Mouse (Mus musculus) spleen, postnatal 14 days (tissue): ENCODE results near the gene Smyd3.

Source experiments
- DNase-seq, 2 experiments: peaks; one replicate each; pipeline ENCODE4 v3.0.0; 2021 to 2022; ENCODE audit warnings: low spot score in 2 of 2

The Smyd3 gene

GRCm38 (mm10) chr1:179516941-179517712, 714 bp downstream of the Smyd3 start:
- DNase-seq = no peak

GRCm38 (mm10) chr1:179511895-179512294, 5.9 kb downstream of the Smyd3 start:
- DNase-seq = no peak

DNA sequence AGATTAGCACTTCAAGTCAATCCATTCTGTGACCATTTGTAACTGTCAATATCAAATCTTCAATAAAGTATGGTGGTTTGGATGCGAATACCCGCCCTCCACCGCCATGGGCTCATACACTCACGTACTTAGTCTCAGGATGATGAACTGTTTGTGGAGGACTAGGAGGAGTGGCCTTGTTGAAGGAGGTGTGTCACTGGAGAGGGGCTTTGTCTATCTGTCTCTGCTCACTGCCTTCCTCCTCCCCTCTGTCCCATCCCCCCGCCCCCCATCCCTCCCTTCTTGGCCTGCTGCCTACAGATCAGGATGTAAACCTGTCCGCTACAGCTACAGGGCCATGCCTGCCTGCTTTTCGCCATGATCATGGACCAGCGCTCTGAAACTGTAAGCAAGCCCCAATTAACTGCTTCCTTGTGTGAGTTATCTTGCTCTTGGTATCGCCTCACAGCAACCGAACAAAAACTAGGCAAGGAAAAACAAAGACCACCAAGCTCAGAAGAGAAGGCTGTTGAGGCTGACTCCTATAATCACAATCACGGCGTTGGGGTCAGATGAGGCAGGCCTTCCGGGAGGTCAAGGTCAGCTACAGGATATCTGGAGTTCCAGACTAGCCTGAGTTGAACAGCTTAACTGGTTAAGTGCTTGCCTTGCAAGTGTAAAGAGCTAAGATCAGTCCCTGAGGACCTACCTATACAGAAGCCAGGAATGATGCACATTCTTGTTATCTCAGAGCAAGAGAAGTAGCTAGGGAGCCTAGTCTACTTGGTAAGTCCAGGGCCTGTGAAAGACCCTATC, 7.1 kb downstream of the Smyd3 start:
- no peak for DNase-seq

DNA sequence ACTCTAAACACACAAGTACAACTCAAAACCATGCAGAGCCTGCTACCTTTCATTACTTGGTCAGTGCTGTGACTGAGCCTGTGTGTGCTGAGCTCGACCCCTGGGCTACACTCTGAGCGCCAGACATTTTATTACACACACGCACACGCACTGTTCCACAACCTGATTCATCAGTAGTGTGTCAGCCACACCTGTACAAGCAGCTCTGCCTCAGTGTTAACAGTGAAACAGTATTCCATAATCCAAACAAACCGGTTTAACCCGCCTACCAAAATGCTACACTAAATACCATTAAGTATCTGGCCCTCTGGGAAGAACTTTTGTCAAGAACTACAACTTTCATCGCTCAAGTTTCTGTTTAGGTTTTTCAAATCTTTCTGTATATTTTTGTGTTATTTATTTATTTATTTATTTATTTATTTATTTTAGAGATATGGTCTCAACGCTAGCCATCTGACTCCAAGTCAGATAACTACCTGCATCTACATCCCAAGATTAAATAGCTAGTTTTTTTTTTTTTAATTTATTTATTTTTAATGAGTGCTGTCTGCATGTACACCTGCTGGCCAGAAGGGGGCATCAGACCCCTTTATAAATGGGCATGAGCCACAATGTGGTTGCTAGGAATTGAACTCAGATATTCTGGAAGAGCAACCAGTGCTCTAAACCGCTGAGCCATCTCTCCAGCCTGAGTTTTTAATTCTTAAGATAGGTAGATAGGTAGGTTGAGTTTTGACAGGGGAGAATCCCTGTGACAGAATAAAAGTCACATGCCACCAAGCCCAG, 11.1 kb downstream of the Smyd3 start:
- DNase-seq = no peak

GRCm38 (mm10) chr1:179502565-179502964, 15.3 kb downstream of the Smyd3 start:
- DNase-seq = no peak

GRCm38 (mm10) chr1:179499257-179499656, 18.6 kb downstream of the Smyd3 start:
- DNase-seq = no peak

GRCm38 (mm10) chr1:179492908-179493307, 24.9 kb downstream of the Smyd3 start:
- DNase-seq = no peak

- no peak for DNase-seq
Measured at GRCm38 (mm10) chr1:179488520-179488919, 29.3 kb downstream of the Smyd3 start.

- no peak for DNase-seq
Measured at GRCm38 (mm10) chr1:179487990-179488389, 29.9 kb downstream of the Smyd3 start.

- no peak for DNase-seq
Measured at GRCm38 (mm10) chr1:179487238-179487637, 30.6 kb downstream of the Smyd3 start.

DNA sequence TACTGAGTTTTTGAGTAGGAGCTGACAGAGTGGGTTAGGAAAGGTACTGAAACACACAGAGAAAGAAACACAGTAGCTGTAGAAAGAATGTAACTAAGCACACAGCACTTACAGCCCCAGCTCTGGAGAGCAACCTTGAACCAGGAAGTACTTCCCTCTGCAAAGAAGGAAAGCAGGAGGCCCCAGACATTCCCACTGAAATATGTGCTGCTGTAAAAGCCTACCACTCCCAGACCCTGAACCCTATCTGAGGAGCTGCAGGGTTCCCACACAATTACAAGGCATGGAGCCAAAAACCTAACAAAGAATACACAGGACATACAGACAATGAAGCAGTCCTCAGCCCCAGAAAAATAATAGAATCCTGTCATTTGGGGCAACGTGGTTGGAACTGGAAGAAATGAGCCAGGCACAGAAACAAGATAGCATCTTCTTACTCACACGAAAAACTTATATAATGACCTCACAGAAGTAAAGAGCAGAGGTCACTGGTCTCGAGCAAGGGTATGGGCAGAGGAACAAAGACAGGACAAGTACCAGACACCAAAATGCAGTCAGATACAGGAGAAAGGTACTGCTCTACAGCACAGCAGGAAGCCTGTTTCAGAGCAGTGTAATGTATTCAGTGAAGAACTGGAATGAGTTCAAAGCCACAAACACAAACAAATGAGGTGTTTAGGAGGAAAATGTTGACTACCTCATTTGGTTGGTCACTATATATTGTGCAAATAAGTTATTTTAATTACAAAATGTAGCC, 31.9 kb downstream of the Smyd3 start:
- no peak for DNase-seq

DNA sequence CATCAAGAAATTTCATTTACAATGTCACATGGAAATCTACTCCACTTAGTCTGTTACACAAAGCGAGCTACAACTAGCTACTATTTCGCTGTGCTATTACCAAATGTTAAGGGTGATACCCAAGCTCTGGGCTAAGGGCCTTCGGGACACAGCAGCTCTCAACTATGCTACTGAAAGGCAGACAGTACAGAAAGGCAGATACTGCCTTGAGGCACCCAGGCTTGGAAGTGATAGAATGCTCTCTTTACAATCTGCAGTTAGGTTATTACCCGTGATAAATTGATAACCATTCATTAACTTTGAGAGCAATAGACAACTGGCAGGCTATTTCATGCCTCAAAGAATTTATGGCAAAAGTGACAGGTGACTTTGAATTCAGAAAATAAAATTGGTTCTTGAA, 37.0 kb downstream of the Smyd3 start:
- DNase-seq = no peak

GRCm38 (mm10) chr1:179477157-179477902, 40.5 kb downstream of the Smyd3 start:
- peak in 1 of 2 experiments; percentile 24 for DNase-seq

DNA sequence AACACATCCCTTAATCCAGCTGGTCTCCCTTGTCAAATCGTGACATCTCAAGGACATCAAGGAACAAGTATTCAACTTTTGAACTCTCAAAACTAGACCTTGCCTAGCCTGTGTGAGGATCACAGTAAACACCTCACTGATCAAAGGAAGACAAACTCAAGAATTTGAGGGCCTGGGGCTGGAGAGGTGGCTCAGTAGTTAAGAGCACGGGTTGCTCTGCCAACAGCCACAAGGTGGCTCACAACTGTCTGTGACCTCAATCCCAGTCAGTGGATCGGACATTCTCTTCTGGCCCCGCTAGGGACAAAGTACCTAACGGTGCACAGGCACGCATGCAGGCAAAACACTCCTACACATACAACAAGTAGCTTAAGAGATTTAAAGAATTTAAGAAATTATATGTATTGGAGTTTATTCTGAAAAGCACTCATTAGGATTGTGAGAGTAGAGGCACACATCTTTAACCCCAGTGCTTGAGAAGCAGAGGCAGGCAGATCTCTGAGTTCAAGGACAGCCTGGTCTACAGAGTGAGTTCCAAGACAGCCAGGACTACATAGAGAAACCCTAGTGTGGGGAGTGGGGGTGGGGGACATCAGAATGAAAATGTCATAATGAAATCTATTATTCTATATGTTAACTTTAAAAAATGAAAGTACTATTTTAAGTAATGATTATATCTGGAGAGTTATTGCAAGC, 41.2 kb downstream of the Smyd3 start:
- DNase-seq = no peak

DNA sequence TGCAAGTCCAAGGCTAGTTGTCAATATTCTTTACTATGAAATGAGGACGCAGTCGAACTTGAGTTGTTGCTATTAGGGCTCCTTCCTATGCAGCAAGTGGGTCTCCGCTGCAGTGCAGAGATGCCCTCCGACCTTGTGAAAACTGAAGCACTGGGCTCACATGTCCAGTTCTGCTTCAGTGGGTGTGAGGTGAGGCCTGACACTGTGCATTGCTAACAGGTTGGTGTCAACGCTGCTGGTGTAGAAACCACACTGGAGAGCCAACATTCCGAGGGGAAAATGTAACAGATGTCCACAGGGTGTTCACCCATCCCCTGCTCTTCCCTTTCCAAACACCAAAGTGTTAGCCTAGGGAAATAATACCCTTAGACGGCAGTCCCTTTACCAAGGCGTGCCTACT, 43.1 kb downstream of the Smyd3 start:
- no peak for DNase-seq

DNA sequence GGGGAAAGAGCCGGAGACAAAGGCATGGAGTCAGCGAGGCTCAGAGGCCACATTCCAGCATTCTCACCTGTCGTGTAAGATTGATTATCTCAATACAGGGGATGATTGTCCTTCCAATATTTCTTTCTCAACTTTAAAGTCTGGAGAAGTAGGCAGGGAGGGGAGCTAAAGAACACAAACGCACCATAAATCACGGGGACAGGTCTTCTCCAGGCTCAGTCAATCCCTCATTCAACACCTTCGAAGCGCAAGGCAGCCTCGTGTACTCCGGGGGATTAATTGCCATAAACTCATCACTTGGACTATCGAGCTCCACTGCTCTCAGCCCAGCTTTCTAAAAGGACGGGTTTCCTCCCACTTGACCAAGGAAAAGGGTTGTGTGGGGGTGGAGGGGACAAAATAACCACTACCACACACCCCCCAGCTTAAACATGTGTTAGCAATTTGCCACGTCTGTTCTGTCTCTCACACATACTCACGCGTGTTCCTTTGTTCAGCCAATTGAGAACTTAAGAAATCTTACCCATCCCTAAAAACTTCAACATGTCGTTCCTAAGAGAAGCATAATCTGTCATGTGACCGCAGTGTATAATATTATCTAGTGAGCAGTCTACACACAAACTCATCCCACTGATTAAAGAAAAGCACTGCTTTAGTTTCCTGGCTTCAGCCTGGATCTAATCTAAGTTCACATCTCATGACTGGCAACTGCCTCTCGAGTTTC, 43.8 kb downstream of the Smyd3 start:
- no peak for DNase-seq

GRCm38 (mm10) chr1:179467970-179468369, 49.9 kb downstream of the Smyd3 start:
- DNase-seq = no peak

GRCm38 (mm10) chr1:179462376-179462775, 55.5 kb downstream of the Smyd3 start:
- DNase-seq = no peak

DNA sequence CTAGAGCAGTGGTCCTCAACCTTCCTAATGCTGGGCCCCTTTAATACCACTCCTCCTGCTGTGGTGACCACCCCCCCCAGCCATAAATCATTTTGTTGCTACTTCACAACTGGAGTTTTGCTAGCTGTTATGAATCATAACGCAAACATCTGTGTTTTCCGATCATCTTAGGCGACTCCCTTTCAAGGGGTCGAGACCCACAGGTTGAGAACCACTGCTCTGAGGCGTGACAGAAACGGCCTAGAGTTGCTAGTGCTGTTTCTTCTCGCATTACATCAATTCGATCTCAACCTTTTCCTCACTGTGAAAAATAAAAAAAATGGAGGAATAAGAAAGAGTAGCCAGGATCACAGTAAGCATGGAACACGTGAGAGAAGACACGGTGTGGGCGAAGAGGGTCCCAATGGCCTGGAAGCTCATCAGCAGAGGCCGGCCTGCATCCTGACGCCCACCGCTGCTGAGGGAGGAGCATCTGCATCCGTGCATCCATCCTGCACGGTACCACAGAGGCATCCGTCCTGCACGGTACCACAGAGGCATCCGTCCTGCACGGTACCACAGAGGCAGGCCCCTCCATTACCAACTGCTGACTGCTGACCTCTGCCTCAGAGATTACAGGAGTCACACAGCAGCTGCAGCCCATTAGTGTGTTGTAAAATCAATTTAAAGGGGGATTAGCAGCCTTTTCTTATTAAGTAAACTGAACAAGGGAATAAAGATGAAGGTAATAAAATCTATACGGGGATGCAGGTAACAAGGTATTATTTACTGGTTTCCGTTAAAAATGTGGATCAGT, 56.6 kb downstream of the Smyd3 start:
- no peak for DNase-seq
